Mouse (Mus musculus) left cerebral cortex, adult 18-20 months (tissue): ENCODE data around the gene Hspa5. TPM values are rescaled to one million over a fixed set of nuclear protein-coding genes. Genes with fewer than 3 reads are reported as not detected.
"Not testable (repeated sequence)": the region's sequence is repeated elsewhere in the genome, so short reads cannot be mapped to it uniquely, and the experiment has no call there.

ENCODE experiments used
- DNase-seq, 2 experiments: peaks; one replicate each; pipeline ENCODE4 v3.0.0; 2021 to 2022; ENCODE audit warnings: low spot score in 2 of 2, mixed read lengths in 1 of 2
- total RNA-seq, 2 experiments: library from RNA; stranded (reverse); gene quantifications; 2 replicates each; pipeline ENCODE4 v1.2.3; 2021

Gene Hspa5
- total RNA-seq, 2 experiments from 2014 or later: 342 to 419 TPM

- DNase-seq: no peak
Observed at GRCm38 (mm10) chr2:34804172-34804571, 32.4 kb downstream of the Hspa5 start.

- no peak for DNase-seq
Observed at GRCm38 (mm10) chr2:34804815-34805214, 33.0 kb downstream of the Hspa5 start.

GRCm38 (mm10) chr2:34805364-34805950 lies 33.7 kb downstream of the Hspa5 start:
- no peak for DNase-seq

- DNase-seq: no peak
Observed at GRCm38 (mm10) chr2:34808057-34808456, 36.3 kb downstream of the Hspa5 start.

GRCm38 (mm10) chr2:34809568-34809967 lies 37.8 kb downstream of the Hspa5 start:
- no peak for DNase-seq

- no peak for DNase-seq
Observed at GRCm38 (mm10) chr2:34810775-34811174, 39.0 kb downstream of the Hspa5 start.

- DNase-seq: no peak
Observed at GRCm38 (mm10) chr2:34812706-34813105, 40.9 kb downstream of the Hspa5 start.

GRCm38 (mm10) chr2:34815893-34816292 lies 44.1 kb downstream of the Hspa5 start:
- DNase-seq: not testable (repeated sequence)

- no peak for DNase-seq
Observed at GRCm38 (mm10) chr2:34818492-34818891, 46.7 kb downstream of the Hspa5 start.

- DNase-seq: peak; percentile 92 to 94
Observed at GRCm38 (mm10) chr2:34825827-34826459, 54.2 kb downstream of the Hspa5 start, which contains the start of gene Fbxw2. Gene Fbxw2 (minus strand): TSS chr2:34826311.

- peak in 1 of 2 experiments; percentile 4 for DNase-seq
Observed at GRCm38 (mm10) chr2:34826460-34827231, 54.9 kb downstream of the Hspa5 start.

Other genes starting within 250 kb of the Hspa5 start
- gene Gapvd1, start 16.7 kb upstream of the Hspa5 start, total RNA-seq: 100 to 1,000 TPM; 102 to 107 TPM
- 10 to 100 TPM; 32.7 to 36.6 TPM for gene Rabepk, start 27.9 kb downstream of the Hspa5 start, total RNA-seq
- 10 to 100 TPM; 89.3 to 94.3 TPM for gene Fbxw2, start 54.3 kb downstream of the Hspa5 start, total RNA-seq
- gene Gm34653, start 61.0 kb downstream of the Hspa5 start, total RNA-seq: under 1 TPM in 1 of 2 experiments, not detected in 1; 0.21 TPM
- gene Cutal, start 102.4 kb downstream of the Hspa5 start, total RNA-seq: under 1 TPM; 0.23 to 0.53 TPM
- gene Psmd5, start 103.0 kb downstream of the Hspa5 start, total RNA-seq: 10 to 100 TPM; 38.1 to 41.5 TPM
- 1 to 10 TPM in 1 of 2 experiments, under 1 TPM in 1; 0.87 to 1.3 TPM for gene Phf19, start 142.1 kb downstream of the Hspa5 start, total RNA-seq
- 1 to 10 TPM; 1.5 to 3.1 TPM for gene Traf1, start 189.8 kb downstream of the Hspa5 start, total RNA-seq